Mouse (Mus musculus): ENCODE data around the gene Scnn1a.

Gene Scnn1a

GRCm38 (mm10) chr6:125340244-125340643 is 19.8 kb downstream of the Scnn1a start:
- no peak for DNase-seq (ENCODE audit: low spot score in 2 of 2)

GRCm38 (mm10) chr6:125342198-125342597 is 21.7 kb downstream of the Scnn1a start:
- no peak for DNase-seq (ENCODE audit: low spot score in 2 of 2)

GRCm38 (mm10) chr6:125344084-125344483 is 23.6 kb downstream of the Scnn1a start:
- no peak for DNase-seq (ENCODE audit: low spot score in 2 of 2)

DNA sequence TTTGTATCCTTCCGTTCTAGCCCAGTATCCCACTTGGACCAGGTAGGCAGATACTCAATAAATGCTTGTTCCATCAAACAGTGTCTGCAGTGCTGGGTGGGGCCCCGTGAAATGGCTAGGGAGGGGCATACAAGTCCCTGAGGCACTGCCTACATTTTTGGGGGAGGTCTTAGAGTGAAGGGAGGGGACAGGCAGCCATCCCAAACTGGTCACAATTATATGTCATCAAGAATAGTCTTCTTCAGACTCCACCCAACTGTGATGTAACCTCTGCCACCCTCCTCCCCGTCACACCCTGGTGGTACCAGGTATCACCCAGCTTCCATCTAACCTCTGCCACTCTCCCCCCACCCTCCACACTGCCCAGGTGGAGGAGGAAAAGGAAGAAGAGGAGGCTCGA is 24.4 kb downstream of the Scnn1a start:
- DNase-seq (ENCODE audit: low spot score in 2 of 2), result no peak

DNA sequence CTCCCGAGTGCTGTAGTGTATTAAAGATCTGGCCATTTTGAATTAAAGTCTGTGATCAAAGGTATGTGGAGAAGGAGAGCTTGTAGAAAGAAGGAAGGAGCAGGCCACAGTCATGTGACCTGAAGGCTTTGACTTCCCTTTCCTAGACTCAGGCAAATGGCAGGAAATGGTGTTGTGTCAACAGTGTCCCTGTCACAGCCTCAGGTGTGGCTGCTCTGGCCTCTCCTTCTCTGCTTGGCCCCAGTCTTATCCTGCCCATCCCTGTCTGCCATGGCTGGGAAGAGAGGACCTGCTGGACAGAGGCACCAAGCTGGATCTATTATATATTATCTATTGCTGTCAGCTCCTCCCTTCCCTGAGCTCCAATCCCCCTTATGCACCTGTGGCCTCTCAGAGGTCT is 25.2 kb downstream of the Scnn1a start:
- DNase-seq (ENCODE audit: low spot score in 2 of 2), result no peak

DNA sequence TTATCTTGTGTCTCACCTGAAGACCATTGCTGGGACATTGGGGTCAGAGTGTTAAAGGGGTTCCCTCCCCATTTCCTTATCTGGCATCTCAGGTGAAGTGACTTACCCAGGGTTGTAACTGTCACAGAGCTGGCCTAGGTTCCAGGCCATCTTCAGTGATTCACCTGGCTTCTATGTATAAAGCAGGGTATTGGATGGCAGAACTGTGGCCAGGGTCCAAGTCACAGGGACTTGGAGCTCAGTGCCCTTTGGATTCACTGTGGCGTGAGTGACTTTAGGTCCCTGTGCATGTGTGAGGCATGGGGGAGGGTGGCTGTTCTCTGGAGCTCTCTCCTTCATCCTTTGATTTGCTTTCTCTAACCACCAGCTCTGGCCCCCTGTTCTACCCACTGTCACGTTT is 25.6 kb downstream of the Scnn1a start:
- DNase-seq (ENCODE audit: low spot score in 2 of 2), result no peak

- DNase-seq (ENCODE audit: low spot score in 2 of 2), result no peak
Observed at GRCm38 (mm10) chr6:125348721-125349574, 28.5 kb downstream of the Scnn1a start, which contains the start of gene Tnfrsf1a. Gene Tnfrsf1a, plus strand, starts transcription at chr6:125349362.

- DNase-seq (ENCODE audit: low spot score in 2 of 2), result no peak
Observed at GRCm38 (mm10) chr6:125349575-125350230, 29.2 kb downstream of the Scnn1a start.

DNA sequence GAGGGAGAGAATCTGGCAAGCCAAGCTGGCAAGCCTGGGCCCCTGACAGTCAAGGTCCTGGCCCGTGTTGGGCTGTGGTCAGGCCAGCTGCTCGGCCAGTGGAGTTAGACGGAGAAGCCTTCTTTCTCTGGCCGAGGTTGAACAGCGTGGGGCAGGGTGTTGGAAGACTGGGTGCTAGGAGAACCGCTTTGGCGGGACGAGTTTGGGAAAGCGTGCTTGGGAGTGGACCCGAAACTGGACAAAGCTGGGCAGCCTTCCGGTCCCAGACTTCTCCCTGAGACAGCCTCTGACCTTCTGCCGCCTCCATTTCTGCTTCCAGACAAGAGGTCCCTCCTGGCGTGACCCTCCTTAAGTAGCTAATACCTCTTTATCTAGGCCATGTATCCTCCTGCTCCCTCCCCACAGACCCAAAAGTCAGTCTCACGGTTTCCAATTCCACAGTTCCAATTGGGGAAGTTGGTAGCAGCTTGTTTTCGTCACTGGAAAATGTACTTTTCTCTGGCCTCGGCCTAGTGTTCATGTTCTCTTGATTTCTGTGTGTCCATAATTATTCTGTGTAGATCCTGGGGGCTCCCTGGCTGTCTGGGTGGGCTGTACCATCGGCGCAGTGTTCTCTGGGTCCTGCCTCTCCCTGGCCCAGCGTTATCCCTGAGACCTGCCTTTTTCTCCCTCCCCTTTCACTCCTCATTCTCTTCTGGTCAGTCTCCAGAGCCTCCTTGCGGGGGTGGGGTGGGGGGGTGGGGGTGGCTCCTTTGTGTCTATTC is 30.0 kb downstream of the Scnn1a start:
- no peak for DNase-seq (ENCODE audit: low spot score in 2 of 2)

DNA sequence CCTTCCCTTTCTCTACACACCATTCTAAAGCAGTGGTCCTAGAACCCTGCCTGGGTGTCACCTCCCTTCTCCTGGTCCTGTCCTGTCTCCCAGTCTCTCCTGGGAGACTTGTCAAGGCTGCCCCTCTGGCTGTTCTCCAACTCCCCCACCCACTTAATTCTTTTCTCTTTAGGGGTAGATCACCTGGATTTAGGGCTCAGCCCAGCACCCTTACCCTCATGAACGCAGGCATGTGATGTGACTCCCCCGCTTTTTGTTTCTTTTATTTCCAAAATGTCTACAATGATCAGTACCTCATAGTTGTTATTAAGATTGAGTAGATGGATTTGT is 30.5 kb downstream of the Scnn1a start:
- no peak for DNase-seq (ENCODE audit: low spot score in 2 of 2)

- DNase-seq (ENCODE audit: low spot score in 2 of 2), result no peak
Observed at GRCm38 (mm10) chr6:125351368-125352045, 31.0 kb downstream of the Scnn1a start.

DNA sequence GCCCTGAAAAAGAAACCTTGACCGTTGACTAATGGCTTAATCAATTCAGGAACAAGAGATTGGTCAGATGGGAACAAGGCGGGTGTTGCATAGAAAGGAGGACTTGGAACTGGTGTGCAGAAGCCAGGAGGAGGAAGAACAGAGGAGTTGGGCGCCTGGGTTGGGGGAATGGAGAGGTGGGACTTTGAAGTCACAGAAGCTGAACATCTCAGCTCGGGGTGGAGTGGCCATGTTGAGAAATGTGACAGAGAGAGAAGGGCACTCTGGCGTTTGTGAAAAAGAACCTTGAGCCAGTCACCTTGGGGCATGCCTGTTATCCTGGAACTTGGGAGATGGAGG is 31.6 kb downstream of the Scnn1a start:
- DNase-seq (ENCODE audit: low spot score in 2 of 2), result no peak

GRCm38 (mm10) chr6:125352811-125353210 is 32.4 kb downstream of the Scnn1a start:
- no peak for DNase-seq (ENCODE audit: low spot score in 2 of 2)

DNA sequence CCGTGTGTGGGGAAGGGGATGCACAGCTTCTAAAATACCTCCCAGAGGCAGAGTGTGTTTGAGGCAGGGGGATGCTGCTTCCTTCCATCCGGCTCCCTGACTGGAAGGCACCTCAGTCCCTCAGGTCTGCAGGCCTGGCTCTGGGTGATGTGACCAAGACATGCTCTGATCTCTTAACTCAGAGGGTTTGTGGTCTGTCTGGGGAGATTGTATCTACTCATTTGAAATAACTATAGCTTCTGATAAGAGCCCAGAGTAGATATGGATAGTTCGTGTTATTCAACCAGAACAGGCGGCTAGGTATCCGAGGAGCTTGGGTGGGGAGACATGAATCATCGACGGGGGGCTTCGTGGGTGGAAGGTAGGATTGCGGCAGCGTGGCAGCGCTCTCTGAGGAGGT is 32.8 kb downstream of the Scnn1a start:
- DNase-seq (ENCODE audit: low spot score in 2 of 2), result no peak

GRCm38 (mm10) chr6:125353655-125354054 is 33.2 kb downstream of the Scnn1a start:
- no peak for DNase-seq (ENCODE audit: low spot score in 2 of 2)

DNA sequence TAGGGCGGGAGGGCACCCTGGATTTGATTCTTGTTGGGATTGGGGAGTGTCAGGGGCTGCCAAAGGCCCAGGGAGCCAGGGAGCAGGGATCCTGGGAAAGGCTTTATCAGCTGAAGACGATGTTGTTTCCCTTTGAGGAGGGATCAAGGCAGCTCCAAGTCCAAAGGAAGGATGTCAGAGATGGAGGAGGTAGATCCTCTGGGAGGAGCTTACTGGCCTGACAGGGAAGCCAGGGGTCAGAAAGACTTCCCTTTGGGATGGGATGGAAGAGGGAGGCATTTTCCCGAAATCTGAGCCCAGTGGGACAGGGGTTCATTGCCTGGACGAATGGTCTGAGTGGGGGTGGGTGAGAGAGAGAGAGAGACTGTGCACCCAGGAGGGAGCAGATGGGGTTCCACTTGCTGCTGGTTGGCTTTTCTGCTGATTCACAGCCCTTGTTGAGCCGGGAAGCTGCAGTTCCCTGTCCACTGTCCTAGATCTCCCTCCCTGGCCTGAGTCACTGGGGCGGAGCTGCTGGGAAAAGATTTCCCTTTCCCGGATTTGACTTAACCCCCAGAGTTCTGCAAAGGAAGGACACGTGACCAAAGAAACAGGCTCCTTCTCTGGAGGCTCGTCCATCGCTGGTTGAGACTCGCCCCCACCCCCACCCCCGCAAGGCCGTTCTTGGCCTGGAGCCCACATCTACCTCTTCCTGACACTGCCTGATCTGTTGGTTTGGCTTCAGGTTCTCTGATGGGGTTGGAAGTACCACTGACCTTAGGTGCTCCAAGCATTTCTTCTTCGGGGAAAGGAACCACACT is 34.1 kb downstream of the Scnn1a start:
- DNase-seq (ENCODE audit: low spot score in 2 of 2), result no peak

DNA sequence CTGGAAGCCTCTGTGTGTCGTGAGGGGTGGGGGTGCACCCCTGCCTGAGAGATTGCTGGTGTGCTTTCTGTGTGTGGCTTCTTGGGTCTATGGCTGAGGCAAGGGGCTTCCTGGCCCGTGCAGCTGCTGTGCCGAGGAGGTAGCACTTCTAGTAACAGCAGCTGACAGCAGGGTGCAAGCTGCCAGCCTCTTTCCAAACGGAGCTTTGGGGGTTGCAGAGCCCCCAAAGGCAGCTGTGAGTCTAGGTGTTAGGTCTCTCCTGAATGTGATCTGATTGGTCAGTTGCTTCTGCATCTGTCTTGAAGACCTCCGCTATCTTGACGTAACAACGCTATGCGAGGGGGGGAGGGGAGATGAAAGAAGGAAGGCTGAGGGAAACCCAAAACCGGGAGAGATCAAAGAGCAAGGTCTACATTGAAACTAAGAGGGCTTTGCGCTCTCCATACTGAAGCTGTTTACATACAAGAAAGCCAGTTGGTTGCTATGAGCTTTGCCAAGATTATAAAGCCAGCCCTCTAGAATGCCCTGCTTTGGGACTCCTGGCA is 34.8 kb downstream of the Scnn1a start:
- DNase-seq (ENCODE audit: low spot score in 2 of 2), result no peak

GRCm38 (mm10) chr6:125356264-125356663 is 35.8 kb downstream of the Scnn1a start:
- no peak for DNase-seq (ENCODE audit: low spot score in 2 of 2)

DNA sequence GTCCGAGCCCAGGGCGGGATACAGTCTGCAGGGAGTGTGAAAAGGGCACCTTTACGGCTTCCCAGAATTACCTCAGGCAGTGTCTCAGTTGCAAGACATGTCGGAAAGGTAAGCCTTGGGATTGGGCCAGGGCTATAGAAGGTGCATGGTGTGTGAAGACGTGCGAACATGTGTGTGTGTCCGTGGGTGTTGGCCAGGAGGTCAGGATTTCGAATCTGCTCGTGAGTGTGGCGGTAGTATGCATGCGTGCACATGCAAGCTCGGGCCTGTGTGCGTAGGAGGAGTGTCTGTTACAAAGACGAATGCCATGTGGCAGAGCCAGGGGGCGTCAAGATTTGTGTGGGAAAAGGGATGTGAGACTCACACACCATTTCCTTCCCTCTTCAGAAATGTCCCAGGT is 36.9 kb downstream of the Scnn1a start:
- no peak for DNase-seq (ENCODE audit: low spot score in 2 of 2)

DNA sequence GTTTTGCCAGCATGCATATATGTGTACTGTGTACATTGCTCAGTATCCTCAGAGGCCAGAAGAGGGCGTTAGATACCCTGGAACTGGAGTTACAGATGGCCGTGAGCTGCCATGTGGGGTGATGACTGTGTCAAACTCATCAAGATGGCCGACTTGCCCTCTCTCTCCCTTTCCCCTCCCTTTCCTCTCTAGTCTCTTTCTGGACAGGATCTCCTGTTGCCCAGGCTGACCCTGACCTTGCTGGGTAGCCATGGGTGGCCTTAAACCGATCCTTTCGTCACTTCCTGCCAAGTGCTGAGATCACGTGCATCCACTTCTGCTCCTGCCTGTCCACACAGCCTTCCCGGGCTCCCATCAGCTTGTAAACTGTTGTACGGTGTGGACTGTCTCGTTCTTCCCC is 39.5 kb downstream of the Scnn1a start:
- no peak for DNase-seq (ENCODE audit: low spot score in 2 of 2)

DNA sequence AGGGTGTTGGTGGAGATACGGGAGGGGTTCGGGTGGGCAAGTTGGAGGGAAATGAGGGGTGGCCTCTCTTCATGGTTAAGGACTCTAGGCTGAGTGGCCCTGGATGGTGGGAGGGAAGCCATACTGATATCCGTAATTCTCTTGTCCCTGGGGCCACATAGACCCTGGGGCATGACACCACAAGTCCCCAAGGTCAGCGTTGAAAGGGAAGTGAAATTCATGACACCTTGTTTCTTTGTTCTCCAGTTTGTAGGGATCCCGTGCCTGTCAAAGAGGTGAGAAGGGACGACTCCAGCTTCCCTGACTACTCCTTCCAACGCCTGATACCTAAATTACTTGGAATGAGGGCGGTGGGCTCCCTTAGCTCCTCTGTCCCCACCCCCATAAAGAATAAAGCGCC is 40.4 kb downstream of the Scnn1a start:
- DNase-seq (ENCODE audit: low spot score in 2 of 2), result no peak
